Mouse (Mus musculus) limb, embryonic 13.5 days (tissue): ENCODE measurements around the gene Frmd4a. TPM values are rescaled to one million over a fixed set of nuclear protein-coding genes. Genes with fewer than 3 reads are reported as not detected.

Source experiments
- ATAC-seq: fragments of 200-750 bp; cut with Nextera tagmentation; 2 replicates; pipeline ENCODE4 v1.8.0; 2017; ENCODE audit warnings: low read depth, moderate number of reproducible peaks, moderate TSS enrichment; ENCODE audit not compliant: low FRiP score
- H3K27ac ChIP-seq: fragments of 300-500 bp; sonication (generic); 2 replicates; pipeline ENCODE4 v1.5.1; 2015; ENCODE audit warnings: inconsistent platforms, mild to moderate bottlenecking, moderate library complexity
- H3K27me3 ChIP-seq: fragments of 300-500 bp; sonication (generic); 2 replicates; pipeline ENCODE4 v1.6.1; 2015; ENCODE audit warnings: mild to moderate bottlenecking, inconsistent platforms
- H3K36me3 ChIP-seq: fragments of 300-500 bp; sonication (generic); 2 replicates; pipeline ENCODE4 v1.6.1; 2015; ENCODE audit warnings: inconsistent platforms, mild to moderate bottlenecking, moderate library complexity
- H3K4me1 ChIP-seq: fragments of 300-500 bp; sonication (generic); 2 replicates; pipeline ENCODE4 v1.6.1; 2015; ENCODE audit warnings: inconsistent platforms
- H3K4me2 ChIP-seq: fragments of 300-500 bp; sonication (generic); replicated peaks from 2 replicates; pipeline ENCODE4 v1.6.1; 2015; ENCODE audit warnings: inconsistent platforms, mild to moderate bottlenecking, moderate library complexity
- H3K4me3 ChIP-seq: fragments of 300-500 bp; sonication (generic); 2 replicates; pipeline ENCODE4 v1.5.1; 2015; ENCODE audit warnings: moderate library complexity, mild to moderate bottlenecking, inconsistent platforms
- H3K9ac ChIP-seq: fragments of 300-500 bp; sonication (generic); 2 replicates; pipeline ENCODE4 v1.6.1; 2015; ENCODE audit warnings: mild to moderate bottlenecking, inconsistent platforms
- H3K9me3 ChIP-seq: fragments of 300-500 bp; sonication (generic); 2 replicates; pipeline ENCODE4 v1.6.1; 2016; ENCODE audit warnings: inconsistent platforms
- WGBS: fragments of 180-500 bp; shearing (Covaris S2); methylation state at CpG from one replicate; pipeline ENCODE4 v1.1.7; 2015; 5-methylcytosine and 5-hydroxymethylcytosine counted together
- polyA plus RNA-seq: library from polyadenylated mRNA; unstranded; fragments of >200 nt; fragmentation: Nextera tagmentation; extraction: Ambion mirVana; gene quantifications from 2 replicates; pipeline ENCODE4 v1.2.1, GENCODE M21; 2015

Frmd4a gene
- polyA plus RNA-seq, 1 experiment from 2014 or later, result 68.1 TPM

GRCm38 (mm10) chr2:4152521-4153040 is 135.1 kb downstream of the Frmd4a start:
- H3K4me1 ChIP-seq, result peaks cover 26% of the 10 kb centered on the region
- peak overlapping the region; percentile 53 for H3K4me3 ChIP-seq
- H3K9me3 ChIP-seq, result no peaks in the 10 kb centered on the region
- H3K4me2 ChIP-seq, result peak overlapping the region; percentile 83
- H3K9ac ChIP-seq, result peak overlapping the region; percentile 64
- WGBS, result 5% methylated on average over 14 of the region's 14 CpGs
- ATAC-seq, result peak; percentile 41; the same call in 1 of the 2 replicates
- no peaks in the 10 kb centered on the region for H3K36me3 ChIP-seq
- peak overlapping the region; percentile 33; the same call in 1 of the 2 replicates for H3K27ac ChIP-seq
- no peaks in the 10 kb centered on the region for H3K27me3 ChIP-seq

GRCm38 (mm10) chr2:4153131-4153631 is 135.7 kb downstream of the Frmd4a start:
- peak overlapping the region; percentile 53 for H3K4me3 ChIP-seq
- H3K27me3 ChIP-seq, result no peaks in the 10 kb centered on the region
- 5% methylated on average over 16 of the region's 16 CpGs for WGBS
- peak overlapping the region; percentile 83 for H3K4me2 ChIP-seq
- H3K27ac ChIP-seq, result peak overlapping the region; percentile 33; the same call in 1 of the 2 replicates
- no peaks in the 10 kb centered on the region for H3K36me3 ChIP-seq
- ATAC-seq, result peak; percentile 38; the same call in 1 of the 2 replicates
- H3K9ac ChIP-seq, result peak overlapping the region; percentile 64
- peaks cover 26% of the 10 kb centered on the region for H3K4me1 ChIP-seq
- H3K9me3 ChIP-seq, result no peaks in the 10 kb centered on the region

GRCm38 (mm10) chr2:4154036-4154653 is 136.6 kb downstream of the Frmd4a start:
- no peak overlapping the region for H3K27ac ChIP-seq
- ATAC-seq, result no peak
- no peaks in the 10 kb centered on the region for H3K27me3 ChIP-seq
- H3K9me3 ChIP-seq, result no peaks in the 10 kb centered on the region
- no peak overlapping the region for H3K9ac ChIP-seq
- H3K4me3 ChIP-seq, result no peak overlapping the region; the same call in 1 of the 2 replicates
- peak overlapping the region; percentile 83 for H3K4me2 ChIP-seq
- H3K4me1 ChIP-seq, result peaks cover 20% of the 10 kb centered on the region
- no peaks in the 10 kb centered on the region for H3K36me3 ChIP-seq
- 57% methylated on average over 5 of the region's 5 CpGs for WGBS

GRCm38 (mm10) chr2:4154654-4155047 is 137.1 kb downstream of the Frmd4a start:
- Histone ChIP-seq H3K36me3 (no peaks in the 10 kb centered on the region), H3K9ac (no peak overlapping the region), H3K9me3 (no peaks in the 10 kb centered on the region), H3K4me3 (no peak overlapping the region), H3K27ac (no peak overlapping the region), H3K4me2 (peak overlapping the region; percentile 83), H3K27me3 (no peaks in the 10 kb centered on the region), H3K4me1 (peaks cover 20% of the 10 kb centered on the region)
- WGBS, result 88% methylated on average over 4 of the region's 4 CpGs
- ATAC-seq, result no peak

- Histone ChIP-seq H3K4me1 (peaks cover 20% of the 10 kb centered on the region), H3K27ac (no peak overlapping the region), H3K9me3 (no peaks in the 10 kb centered on the region), H3K36me3 (no peaks in the 10 kb centered on the region), H3K4me3 (no peak overlapping the region), H3K9ac (no peak overlapping the region), H3K4me2 (no peak overlapping the region), H3K27me3 (no peaks in the 10 kb centered on the region)
- ATAC-seq, result no peak
These were observed 137.9 kb downstream of the Frmd4a start for GRCm38 (mm10) chr2:4155406-4155805.

- ATAC-seq, result no peak
- no peaks in the 10 kb centered on the region for H3K27me3 ChIP-seq
- H3K4me3 ChIP-seq, result no peak overlapping the region
- H3K9ac ChIP-seq, result no peak overlapping the region
- H3K27ac ChIP-seq, result no peak overlapping the region
- no peaks in the 10 kb centered on the region for H3K9me3 ChIP-seq
- H3K36me3 ChIP-seq, result no peaks in the 10 kb centered on the region
- peaks cover 20% of the 10 kb centered on the region for H3K4me1 ChIP-seq
- H3K4me2 ChIP-seq, result no peak overlapping the region
These were observed 139.0 kb downstream of the Frmd4a start for GRCm38 (mm10) chr2:4156511-4156910.

GRCm38 (mm10) chr2:4157396-4157795 is 139.9 kb downstream of the Frmd4a start:
- no peaks in the 10 kb centered on the region for H3K36me3 ChIP-seq
- H3K9ac ChIP-seq, result no peak overlapping the region
- 72% methylated on average over 4 of the region's 4 CpGs for WGBS
- no peak overlapping the region for H3K4me2 ChIP-seq
- no peaks in the 10 kb centered on the region for H3K27me3 ChIP-seq
- H3K4me1 ChIP-seq, result peaks cover 19% of the 10 kb centered on the region
- no peak overlapping the region for H3K4me3 ChIP-seq
- no peaks in the 10 kb centered on the region for H3K9me3 ChIP-seq
- no peak overlapping the region for H3K27ac ChIP-seq
- no peak for ATAC-seq

GRCm38 (mm10) chr2:4159574-4160203 is 142.2 kb downstream of the Frmd4a start:
- H3K27me3 ChIP-seq, result no peaks in the 10 kb centered on the region
- H3K4me3 ChIP-seq, result no peak overlapping the region
- no peak overlapping the region for H3K9ac ChIP-seq
- H3K36me3 ChIP-seq, result no peaks in the 10 kb centered on the region
- H3K9me3 ChIP-seq, result no peaks in the 10 kb centered on the region
- no peak overlapping the region for H3K27ac ChIP-seq
- no peak for ATAC-seq
- WGBS, result 83% methylated on average over 15 of the region's 15 CpGs
- 0 out of 2 replicates have a peak, but pooled peaks cover 9% of the 10 kb centered on the region for H3K4me1 ChIP-seq
- no peak overlapping the region for H3K4me2 ChIP-seq

- no peaks in the 10 kb centered on the region for H3K27me3 ChIP-seq
- no peak for ATAC-seq
- H3K4me1 ChIP-seq, result peaks cover 14% of the 10 kb centered on the region
- H3K4me3 ChIP-seq, result no peak overlapping the region
- no peaks in the 10 kb centered on the region for H3K9me3 ChIP-seq
- WGBS, result 78% methylated on average over 2 of the region's 2 CpGs
- no peaks in the 10 kb centered on the region for H3K36me3 ChIP-seq
- no peak overlapping the region for H3K27ac ChIP-seq
- no peak overlapping the region for H3K9ac ChIP-seq
- no peak overlapping the region for H3K4me2 ChIP-seq
These were observed 148.7 kb downstream of the Frmd4a start for GRCm38 (mm10) chr2:4166191-4166590.

- Histone ChIP-seq H3K9me3 (0 out of 2 replicates have a peak, but pooled peaks cover 2% of the 10 kb centered on the region), H3K36me3 (no peaks in the 10 kb centered on the region), H3K27me3 (no peaks in the 10 kb centered on the region), H3K4me3 (no peak overlapping the region), H3K4me2 (no peak overlapping the region), H3K4me1 (peaks cover 14% of the 10 kb centered on the region), H3K27ac (no peak overlapping the region), H3K9ac (no peak overlapping the region)
- ATAC-seq, result no peak
- WGBS, result 82% methylated on average over 6 of the region's 6 CpGs
These were observed 149.6 kb downstream of the Frmd4a start for GRCm38 (mm10) chr2:4167131-4167530.

GRCm38 (mm10) chr2:4169726-4170125 is 152.2 kb downstream of the Frmd4a start:
- Histone ChIP-seq H3K9me3 (0 out of 2 replicates have a peak, but pooled peaks cover 3% of the 10 kb centered on the region), H3K4me1 (peaks cover 14% of the 10 kb centered on the region), H3K9ac (no peak overlapping the region), H3K27ac (no peak overlapping the region), H3K4me2 (no peak overlapping the region), H3K27me3 (no peaks in the 10 kb centered on the region), H3K36me3 (no peaks in the 10 kb centered on the region), H3K4me3 (no peak overlapping the region)
- 75% methylated on average over 10 of the region's 10 CpGs for WGBS
- no peak for ATAC-seq

GRCm38 (mm10) chr2:4170189-4170588 is 152.7 kb downstream of the Frmd4a start:
- Histone ChIP-seq H3K27ac (no peak overlapping the region), H3K27me3 (no peaks in the 10 kb centered on the region), H3K9ac (no peak overlapping the region), H3K4me3 (no peak overlapping the region), H3K4me1 (peaks cover 14% of the 10 kb centered on the region), H3K36me3 (no peaks in the 10 kb centered on the region), H3K9me3 (0 out of 2 replicates have a peak, but pooled peaks cover 3% of the 10 kb centered on the region), H3K4me2 (no peak overlapping the region)
- 86% methylated on average over 4 of the region's 4 CpGs for WGBS
- ATAC-seq, result no peak
